ENCODE assay signal across 8 mouse cellular contexts in genomic region chr10:39209161-39210025, GRCm38 (mm10). TPM values are rescaled to one million over a fixed set of nuclear protein-coding genes. Genes with fewer than 3 reads are reported as not detected.
DNase-seq lines count a peak whose midpoint lies in the region; ATAC-seq lines count a peak whose summit lies in the region.
"Had no signal": no experiment of that assay in that cellular context is flagged by ENCODE, and none has a peak within 500 bp of the region (broad histone marks: within the 10 kb centered on the region; RNA-seq: fewer than 3 reads in every experiment).

No protein-coding gene starts in this region.

- peaks cover 14% of the 10 kb centered on the region; the same call in 1 of the 2 replicates for H3K4me1 ChIP-seq in embryonic facial prominence, embryonic 13.5 days
- H3K4me1 ChIP-seq in kidney, embryonic 14.5 days (ENCODE audit: control insufficient read depth, insufficient read depth, low read length): no peaks in the 10 kb centered on the region

- H3K27ac ChIP-seq in embryonic facial prominence, embryonic 13.5 days: peak overlapping the region; percentile 49; the same call in 1 of the 2 replicates
- no peak overlapping the region for H3K27ac ChIP-seq in kidney, embryonic 14.5 days (ENCODE audit: low read depth, low read length)

- intact Hi-C loops in heart, postnatal 14 days (cut with DNase I): no loop called here

- no peak overlapping the region for H3K9ac ChIP-seq in embryonic facial prominence, embryonic 13.5 days
- H3K9ac ChIP-seq in kidney, embryonic 14.5 days (ENCODE audit: low read depth, low read length): no peak overlapping the region

- no peaks in the 10 kb centered on the region for H3K27me3 ChIP-seq in embryonic facial prominence, embryonic 13.5 days
- no peaks in the 10 kb centered on the region for H3K27me3 ChIP-seq in kidney, embryonic 14.5 days (ENCODE audit: control insufficient read depth, insufficient read depth, low read length)

- no peaks in the 10 kb centered on the region for H3K36me3 ChIP-seq in embryonic facial prominence, embryonic 13.5 days
- no peaks in the 10 kb centered on the region for H3K36me3 ChIP-seq in kidney, embryonic 14.5 days (ENCODE audit: control insufficient read depth, insufficient read depth, low read length)

- no peaks in the 10 kb centered on the region for H3K9me3 ChIP-seq in embryonic facial prominence, embryonic 13.5 days
- no peaks in the 10 kb centered on the region for H3K9me3 ChIP-seq in kidney, embryonic 14.5 days (ENCODE audit: control insufficient read depth, low read length)

- no peak for ATAC-seq in embryonic facial prominence, embryonic 13.5 days (ENCODE audit: insufficient number of reproducible peaks, insufficient read depth, low FRiP score, low TSS enrichment, low read depth)
- no peak for ATAC-seq in activated CD4-positive, CD25-positive, alpha-beta regulatory T cell, adult 4 months
- no peak for ATAC-seq in kidney, embryonic 14.5 days (ENCODE audit: low FRiP score, low TSS enrichment)

- WGBS in embryonic facial prominence, embryonic 13.5 days: 43% methylated on average over 10 of the region's 10 CpGs
- 30% methylated on average over 10 of the region's 10 CpGs for WGBS in kidney, embryonic 14.5 days

- peak; percentile 9 for DNase-seq in right cerebral cortex, postnatal 25 days
- DNase-seq in right cerebral cortex, adult 2 months (ENCODE audit: low spot score in 2 of 2): no peak
- peak; percentile 23 to 30 for DNase-seq in heart, postnatal 14 days
- DNase-seq in lung, postnatal 25 days (ENCODE audit: low spot score): peak; percentile 28

- no peak overlapping the region for H3K4me3 ChIP-seq in embryonic facial prominence, embryonic 13.5 days
- no peak overlapping the region for H3K4me3 ChIP-seq in kidney, embryonic 14.5 days (ENCODE audit: low read length)

- H3K4me2 ChIP-seq in embryonic facial prominence, embryonic 13.5 days: no peak overlapping the region
- no peak overlapping the region for H3K4me2 ChIP-seq in kidney, embryonic 14.5 days (replicated peaks; ENCODE audit: low read depth, low read length)

RNA-seq across cellular contexts. Expression of gene Ccn6, which starts 45.8 kb away (rescaled TPM):
- polyA plus RNA-seq in embryonic facial prominence, embryonic 13.5 days (2015; fragmentation: Nextera tagmentation; extraction: Ambion mirVana): 0.51 and 0.58 TPM in 2 replicates
- under 1 TPM in 1 of 2 experiments, not detected in 1; 0.19 TPM for total RNA-seq in heart, postnatal 14 days (2021)
- not detected for polyA plus RNA-seq in activated CD4-positive, CD25-positive, alpha-beta regulatory T cell, adult 4 months (2017; shearing (Covaris generic))
- polyA plus RNA-seq in kidney, embryonic 14.5 days (2014; fragmentation: Nextera tagmentation; extraction: Ambion mirVana): 0.37 and 0.41 TPM in 2 replicates
- total RNA-seq: neutrophil, adult 5-6 weeks had no signal

Comparison
In these comparisons a context has a peak if more than half of its experiments do, and no peak if none do; other contexts are left out.
1. DNase-seq: peak in right cerebral cortex, postnatal 25 days (single experiment), heart, postnatal 14 days (2 of 2) and lung, postnatal 25 days (single experiment); none in right cerebral cortex, adult 2 months (0 of 2).